Mouse (Mus musculus) natural killer cell, adult 2 months (primary cell): ENCODE measurements around the gene Atat1.

Experiments used
- DNase-seq, 2 experiments: peaks; one replicate each; pipeline ENCODE4 v3.0.0; 2022; ENCODE audit warnings: low spot score in 2 of 2

Atat1 gene

GRCm38 (mm10) chr17:35873774-35874519 is 35.9 kb downstream of the Atat1 start:
- DNase-seq: peak; percentile 70 to 83

- peak; percentile 58 to 77 for DNase-seq
Observed at GRCm38 (mm10) chr17:35870884-35871696, 38.8 kb downstream of the Atat1 start.

GRCm38 (mm10) chr17:35870151-35870883 is 39.6 kb downstream of the Atat1 start:
- DNase-seq: peak; percentile 70 to 81

- DNase-seq: no peak
Observed at GRCm38 (mm10) chr17:35869346-35870067, 40.4 kb downstream of the Atat1 start.

- no peak for DNase-seq
Observed at GRCm38 (mm10) chr17:35868961-35869345, 40.9 kb downstream of the Atat1 start.

GRCm38 (mm10) chr17:35868165-35868820 is 41.6 kb downstream of the Atat1 start:
- DNase-seq: peak; percentile 16 to 33

- peak; percentile 52 to 61 for DNase-seq
Observed at GRCm38 (mm10) chr17:35866911-35867890, 42.7 kb downstream of the Atat1 start.

- peak; percentile 30 to 38 for DNase-seq
Observed at GRCm38 (mm10) chr17:35866281-35866831, 43.5 kb downstream of the Atat1 start.

GRCm38 (mm10) chr17:35865481-35866280 is 44.2 kb downstream of the Atat1 start, which contains the start of gene Ppp1r18:
Gene Ppp1r18, plus strand, starts transcription at chr17:35865593.
- DNase-seq: peak; percentile 6 to 26

GRCm38 (mm10) chr17:35864832-35865353 is 45.0 kb downstream of the Atat1 start:
- DNase-seq: no peak

GRCm38 (mm10) chr17:35861198-35861857 is 48.5 kb downstream of the Atat1 start, which contains the start of gene Nrm:
Gene Nrm, plus strand, starts transcription at chr17:35861318.
- DNase-seq: peak; percentile 73 to 79

GRCm38 (mm10) chr17:35860831-35861197 is 49.1 kb downstream of the Atat1 start:
- no peak for DNase-seq

- no peak for DNase-seq
Observed at GRCm38 (mm10) chr17:35859835-35860234, 50.0 kb downstream of the Atat1 start.

GRCm38 (mm10) chr17:35859371-35859770 is 50.5 kb downstream of the Atat1 start:
- no peak for DNase-seq

- no peak for DNase-seq
Observed at GRCm38 (mm10) chr17:35850974-35851373, 58.9 kb downstream of the Atat1 start.

- no peak for DNase-seq
Observed at GRCm38 (mm10) chr17:35848112-35848511, 61.8 kb downstream of the Atat1 start.
